Mouse (Mus musculus) spleen, adult 2 months (tissue): ENCODE data around the gene Gm6793.

Experiments
- CTCF ChIP-seq: fragments of 200-500 bp; IDR thresholded peaks from 2 replicates; pipeline ENCODE4 v1.5.1; 2011; ENCODE audit warnings: mild to moderate bottlenecking, inconsistent platforms; ENCODE audit not compliant: insufficient read depth, insufficient read length, insufficient replicate concordance; ENCODE audit errors: extremely low read depth
- POLR2A ChIP-seq: fragments of 200-500 bp; IDR thresholded peaks from 2 replicates; pipeline ENCODE4 v1.6.1; 2011; ENCODE audit warnings: low read depth, low read length, inconsistent platforms

- no peak for TF ChIP-seq POLR2A
- TF ChIP-seq CTCF, result no peak
Measured at GRCm38 (mm10) chr8:112011816-112012242, 3.0 kb downstream of the Gm6793 start.
